Mouse (Mus musculus): ENCODE measurements at regions not wholly inside any gene's neighbourhood (a gene's known extent, or its start where the extent isn't known, plus 50 kb on each side); places are given as distances from the start of the nearest gene placed in this dataset.

GRCm38 (mm10) chr12:95267187-95267586, 424.8 kb upstream of the Flrt2 start:
- Histone ChIP-seq H3K36me3 (no peaks in the 10 kb centered on the region), H3K4me1 (no peaks in the 10 kb centered on the region), H3K27me3 (ENCODE audit: low read depth, poor library complexity, severe bottlenecking) (no peaks in the 10 kb centered on the region), H3K27ac (replicated peaks) (no peak overlapping the region), H3K4me3 (no peak overlapping the region), H3K9me3 (replicated peaks) (no peaks in the 10 kb centered on the region)
- no peak for DNase-seq (ENCODE audit: low spot score)
- WGBS = 75% methylated on average over 3 of the region's 3 CpGs

- 90% methylated on average over 2 of the region's 2 CpGs for WGBS
- Histone ChIP-seq H3K27ac (replicated peaks) (no peak overlapping the region), H3K9me3 (replicated peaks) (no peaks in the 10 kb centered on the region), H3K36me3 (no peaks in the 10 kb centered on the region), H3K4me3 (no peak overlapping the region), H3K27me3 (ENCODE audit: low read depth, poor library complexity, severe bottlenecking) (no peaks in the 10 kb centered on the region), H3K4me1 (no peaks in the 10 kb centered on the region)
- no peak for DNase-seq (ENCODE audit: low spot score)
These were observed 386.6 kb upstream of the Flrt2 start for GRCm38 (mm10) chr12:95305386-95305785.

GRCm38 (mm10) chr12:95315151-95315750, 376.8 kb upstream of the Flrt2 start:
- Histone ChIP-seq H3K27ac (replicated peaks) (no peak overlapping the region), H3K4me1 (no peaks in the 10 kb centered on the region), H3K9me3 (replicated peaks) (no peaks in the 10 kb centered on the region), H3K36me3 (no peaks in the 10 kb centered on the region), H3K27me3 (ENCODE audit: low read depth, poor library complexity, severe bottlenecking) (no peaks in the 10 kb centered on the region), H3K4me3 (no peak overlapping the region)
- WGBS = 92% methylated on average over 2 of the region's 2 CpGs
- no peak for DNase-seq (ENCODE audit: low spot score)

GRCm38 (mm10) chr12:95316820-95317219, 375.2 kb upstream of the Flrt2 start:
- Histone ChIP-seq H3K4me1 (no peaks in the 10 kb centered on the region), H3K27ac (replicated peaks) (no peak overlapping the region), H3K36me3 (no peaks in the 10 kb centered on the region), H3K27me3 (ENCODE audit: low read depth, poor library complexity, severe bottlenecking) (no peaks in the 10 kb centered on the region), H3K9me3 (replicated peaks) (no peaks in the 10 kb centered on the region), H3K4me3 (no peak overlapping the region)
- 79% methylated on average over 1 of the region's 1 CpGs for WGBS
- DNase-seq (ENCODE audit: low spot score) = no peak

GRCm38 (mm10) chr12:95321693-95322092, 370.3 kb upstream of the Flrt2 start:
- H3K4me1 ChIP-seq = no peaks in the 10 kb centered on the region
- H3K27me3 ChIP-seq (ENCODE audit: low read depth, poor library complexity, severe bottlenecking) = no peaks in the 10 kb centered on the region
- no peaks in the 10 kb centered on the region for H3K9me3 ChIP-seq (replicated peaks)
- no peak for DNase-seq (ENCODE audit: low spot score)
- H3K27ac ChIP-seq (replicated peaks) = no peak overlapping the region
- no peak overlapping the region for H3K4me3 ChIP-seq
- WGBS = 70% methylated on average over 3 of the region's 3 CpGs
- no peaks in the 10 kb centered on the region for H3K36me3 ChIP-seq

GRCm38 (mm10) chr12:95329666-95330065, 362.4 kb upstream of the Flrt2 start:
- WGBS = 64% methylated on average over 1 of the region's 1 CpGs
- Histone ChIP-seq H3K4me3 (no peak overlapping the region), H3K4me1 (no peaks in the 10 kb centered on the region), H3K27ac (replicated peaks) (no peak overlapping the region), H3K9me3 (replicated peaks) (no peaks in the 10 kb centered on the region), H3K27me3 (ENCODE audit: low read depth, poor library complexity, severe bottlenecking) (no peaks in the 10 kb centered on the region), H3K36me3 (no peaks in the 10 kb centered on the region)
- DNase-seq (ENCODE audit: low spot score) = no peak

- Histone ChIP-seq H3K27me3 (ENCODE audit: low read depth, poor library complexity, severe bottlenecking) (peaks cover 28% of the 10 kb centered on the region), H3K36me3 (no peaks in the 10 kb centered on the region), H3K4me1 (no peaks in the 10 kb centered on the region), H3K27ac (replicated peaks) (no peak overlapping the region), H3K9me3 (replicated peaks) (no peaks in the 10 kb centered on the region), H3K4me3 (no peak overlapping the region)
- 93% methylated on average over 5 of the region's 5 CpGs for WGBS
- no peak for DNase-seq (ENCODE audit: low spot score)
These were observed 344.2 kb upstream of the Flrt2 start for GRCm38 (mm10) chr12:95347786-95348185.

GRCm38 (mm10) chr12:95355151-95355550, 336.9 kb upstream of the Flrt2 start:
- no peak for DNase-seq (ENCODE audit: low spot score)
- Histone ChIP-seq H3K27ac (replicated peaks) (no peak overlapping the region), H3K4me1 (peaks cover 22% of the 10 kb centered on the region), H3K9me3 (replicated peaks) (no peaks in the 10 kb centered on the region), H3K4me3 (no peak overlapping the region), H3K27me3 (ENCODE audit: low read depth, poor library complexity, severe bottlenecking) (peaks cover 68% of the 10 kb centered on the region), H3K36me3 (no peaks in the 10 kb centered on the region)
- 16% methylated on average over 6 of the region's 6 CpGs for WGBS

- Histone ChIP-seq H3K4me1 (no peaks in the 10 kb centered on the region), H3K36me3 (no peaks in the 10 kb centered on the region), H3K9me3 (replicated peaks) (no peaks in the 10 kb centered on the region), H3K27me3 (ENCODE audit: low read depth, poor library complexity, severe bottlenecking) (no peaks in the 10 kb centered on the region), H3K27ac (replicated peaks) (no peak overlapping the region), H3K4me3 (no peak overlapping the region)
- 47% methylated on average over 3 of the region's 3 CpGs for WGBS
- no peak for DNase-seq (ENCODE audit: low spot score)
These were observed 307.6 kb upstream of the Flrt2 start for GRCm38 (mm10) chr12:95384248-95384964.

GRCm38 (mm10) chr12:95385688-95386087, 306.3 kb upstream of the Flrt2 start:
- Histone ChIP-seq H3K27ac (replicated peaks) (no peak overlapping the region), H3K27me3 (ENCODE audit: low read depth, poor library complexity, severe bottlenecking) (no peaks in the 10 kb centered on the region), H3K4me1 (no peaks in the 10 kb centered on the region), H3K9me3 (replicated peaks) (no peaks in the 10 kb centered on the region), H3K36me3 (no peaks in the 10 kb centered on the region), H3K4me3 (no peak overlapping the region)
- WGBS = 90% methylated on average over 3 of the region's 3 CpGs
- no peak for DNase-seq (ENCODE audit: low spot score)

- H3K27ac ChIP-seq (replicated peaks) = no peak overlapping the region
- no peak overlapping the region for H3K4me3 ChIP-seq
- peaks cover 6% of the 10 kb centered on the region; the same call in 1 of the 2 replicates for H3K4me1 ChIP-seq
- no peaks in the 10 kb centered on the region for H3K9me3 ChIP-seq (replicated peaks)
- no peaks in the 10 kb centered on the region for H3K27me3 ChIP-seq (ENCODE audit: low read depth, poor library complexity, severe bottlenecking)
- no peaks in the 10 kb centered on the region for H3K36me3 ChIP-seq
- no peak for DNase-seq (ENCODE audit: low spot score)
- 92% methylated on average over 2 of the region's 2 CpGs for WGBS
These were observed 303.8 kb upstream of the Flrt2 start for GRCm38 (mm10) chr12:95388185-95388584.

- no peak for DNase-seq (ENCODE audit: low spot score)
- Histone ChIP-seq H3K36me3 (no peaks in the 10 kb centered on the region), H3K27me3 (ENCODE audit: low read depth, poor library complexity, severe bottlenecking) (no peaks in the 10 kb centered on the region), H3K4me3 (no peak overlapping the region), H3K27ac (replicated peaks) (no peak overlapping the region; the same call in 1 of the 2 replicates), H3K4me1 (peaks cover 6% of the 10 kb centered on the region; the same call in 1 of the 2 replicates), H3K9me3 (replicated peaks) (no peaks in the 10 kb centered on the region)
- WGBS = 70% methylated on average over 1 of the region's 1 CpGs
These were observed 299.2 kb upstream of the Flrt2 start for GRCm38 (mm10) chr12:95392821-95393220.

- Histone ChIP-seq H3K9me3 (replicated peaks) (no peaks in the 10 kb centered on the region), H3K27me3 (ENCODE audit: low read depth, poor library complexity, severe bottlenecking) (no peaks in the 10 kb centered on the region), H3K27ac (replicated peaks) (no peak overlapping the region), H3K4me1 (peaks cover 6% of the 10 kb centered on the region; the same call in 1 of the 2 replicates), H3K4me3 (no peak overlapping the region), H3K36me3 (no peaks in the 10 kb centered on the region)
- DNase-seq (ENCODE audit: low spot score) = no peak
- 66% methylated on average over 2 of the region's 2 CpGs for WGBS
These were observed 297.0 kb upstream of the Flrt2 start for GRCm38 (mm10) chr12:95394991-95395530.

Data from midbrain, embryonic 10.5 days (tissue).